Mouse (Mus musculus) G1E (cell line): ENCODE data around the gene Krtap3-1.

Experiments
- CTCF ChIP-seq: IDR thresholded peaks from 2 replicates; pipeline ENCODE4 v1.5.1; 2012; ENCODE audit warnings: low read depth, low read length, inconsistent platforms, mixed read lengths
- GATA1 ChIP-seq: IDR thresholded peaks from 2 replicates; pipeline ENCODE4 v1.6.1; 2012; ENCODE audit warnings: borderline replicate concordance, low read length, inconsistent platforms, mixed read lengths
- TAL1 ChIP-seq: conservative IDR thresholded peaks from 2 replicates; pipeline ENCODE4 v1.6.1; 2012; ENCODE audit warnings: low read depth, low read length, inconsistent platforms, mixed read lengths

DNA sequence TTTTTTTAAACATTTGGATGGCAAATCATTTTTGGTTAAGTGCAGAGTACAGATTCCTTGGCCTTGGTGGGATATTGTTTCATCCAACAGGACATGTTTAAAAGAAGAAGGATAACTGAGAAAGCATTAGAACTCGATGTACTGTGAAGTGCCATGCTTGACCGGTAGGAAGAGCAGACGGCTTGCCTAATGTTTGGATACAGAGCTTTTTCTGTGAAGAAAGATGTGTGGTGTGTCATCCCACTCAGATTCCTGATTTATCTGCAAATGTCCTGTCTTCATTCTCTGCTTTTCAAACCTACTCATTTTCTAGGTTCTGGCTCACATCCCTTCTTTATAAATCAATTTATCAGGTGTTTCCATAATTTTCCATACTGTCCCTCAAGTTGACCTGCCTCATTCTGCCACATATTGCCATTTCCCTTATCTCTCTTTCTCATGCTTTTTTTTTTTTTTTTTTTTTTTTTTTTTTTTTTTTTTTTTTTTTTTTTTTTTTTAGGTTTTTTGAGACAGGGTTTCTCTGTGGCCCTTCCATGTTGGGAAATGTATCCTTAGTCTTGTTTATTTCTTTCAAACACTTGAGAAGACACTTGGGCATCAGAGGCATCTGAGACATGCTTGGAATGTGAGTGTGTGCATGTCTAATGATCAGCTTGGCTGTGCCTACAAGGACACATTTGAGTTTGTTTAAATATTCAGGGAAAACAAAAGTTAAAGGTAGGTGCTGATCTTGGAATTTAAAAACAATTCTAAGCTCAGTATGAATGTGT is 8.3 kb downstream of the Krtap3-1 start:
- TF ChIP-seq GATA1 (no peak), CTCF (no peak), TAL1 (no peak)
